Mouse (Mus musculus) small intestine, adult 2 months (tissue): ENCODE data around the gene Cabcoco1. TPM values are rescaled to one million over a fixed set of nuclear protein-coding genes. Genes with fewer than 3 reads are reported as not detected.

Experiments
- H3K27ac ChIP-seq: fragments of 200-500 bp; 2 replicates; pipeline ENCODE4 v1.5.1; 2012; ENCODE audit warnings: low read depth, low read length, control low read depth, inconsistent platforms; ENCODE audit not compliant: insufficient read depth
- H3K27me3 ChIP-seq: fragments of 200-500 bp; 2 replicates; pipeline ENCODE4 v1.6.1; 2012; ENCODE audit warnings: mild to moderate bottlenecking, moderate library complexity, low read length, inconsistent platforms; ENCODE audit not compliant: control insufficient read depth, insufficient read depth
- H3K36me3 ChIP-seq: fragments of 200-500 bp; 2 replicates; pipeline ENCODE4 v1.6.1; 2012; ENCODE audit warnings: mild to moderate bottlenecking, low read length, control low read depth, inconsistent platforms; ENCODE audit not compliant: control insufficient read depth, insufficient read depth
- H3K4me1 ChIP-seq: fragments of 200-500 bp; 2 replicates; pipeline ENCODE4 v1.6.1; 2012; ENCODE audit warnings: low read length, inconsistent platforms, mixed read lengths; ENCODE audit not compliant: control insufficient read depth, insufficient read depth, insufficient read length
- H3K4me3 ChIP-seq: fragments of 200-500 bp; 2 replicates; pipeline ENCODE4 v1.5.1; 2012; ENCODE audit warnings: low read depth, mild to moderate bottlenecking, control low read depth, inconsistent platforms, low read length, moderate library complexity
- CTCF ChIP-seq: fragments of 200-500 bp; IDR thresholded peaks from 2 replicates; pipeline ENCODE4 v1.5.1; 2012; ENCODE audit warnings: low read depth, mild to moderate bottlenecking, control low read depth, inconsistent platforms, low read length, moderate library complexity, mixed read lengths; ENCODE audit not compliant: insufficient replicate concordance, insufficient read length; ENCODE audit errors: extremely low read depth
- POLR2A ChIP-seq: fragments of 200-500 bp; IDR thresholded peaks from 2 replicates; pipeline ENCODE4 v1.6.1; 2012; ENCODE audit warnings: low read depth, mild to moderate bottlenecking, control low read depth, inconsistent platforms, low read length, moderate library complexity
- WGBS: fragments of 180-500 bp; shearing (Covaris S2); methylation state at CpG from one replicate; pipeline ENCODE4 v1.1.7; 2018; 5-methylcytosine and 5-hydroxymethylcytosine counted together
- polyA plus RNA-seq: library from polyadenylated mRNA; depleted of rRNA; stranded (reverse); fragments of >200 nt; gene quantifications from 2 replicates; pipeline ENCODE4 v1.2.3, GENCODE M21; 2012

Cabcoco1 gene
- polyA plus RNA-seq, 1 experiment, result not detected

DNA sequence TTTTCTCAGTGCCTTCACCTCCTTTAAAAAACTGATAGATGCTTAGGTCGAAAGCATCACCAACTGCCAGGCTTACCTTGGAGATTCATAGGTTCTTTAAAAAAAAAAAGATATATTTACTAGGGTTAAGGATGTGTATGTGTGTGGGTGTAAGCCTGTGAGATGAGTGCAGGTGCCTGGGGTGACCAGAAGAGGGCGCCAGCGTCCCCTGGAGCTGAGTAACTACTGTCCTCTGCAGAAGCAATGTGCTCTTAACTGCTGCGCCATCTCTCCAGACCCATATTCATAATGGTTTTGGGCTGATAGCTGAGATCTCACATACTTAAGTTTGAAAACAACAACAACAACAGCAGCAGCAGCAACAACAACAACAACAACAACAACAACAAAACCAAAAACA, 35.5 kb downstream of the Cabcoco1 start:
- H3K4me3 ChIP-seq, result no peak overlapping the region
- no peak overlapping the region for H3K27ac ChIP-seq
- H3K27me3 ChIP-seq, result no peaks in the 10 kb centered on the region
- H3K4me1 ChIP-seq, result no peaks in the 10 kb centered on the region
- H3K36me3 ChIP-seq, result no peaks in the 10 kb centered on the region
- WGBS, result 91% methylated on average over 4 of the region's 4 CpGs
- no peak for TF ChIP-seq POLR2A
- TF ChIP-seq CTCF, result peak; percentile 33; the same call in 1 of the 2 replicates

GRCm38 (mm10) chr10:68504586-68505152, 37.0 kb downstream of the Cabcoco1 start:
- H3K27ac ChIP-seq, result no peak overlapping the region
- TF ChIP-seq POLR2A (no peak), CTCF (no peak)
- WGBS, result 84% methylated on average over 9 of the region's 9 CpGs

DNA sequence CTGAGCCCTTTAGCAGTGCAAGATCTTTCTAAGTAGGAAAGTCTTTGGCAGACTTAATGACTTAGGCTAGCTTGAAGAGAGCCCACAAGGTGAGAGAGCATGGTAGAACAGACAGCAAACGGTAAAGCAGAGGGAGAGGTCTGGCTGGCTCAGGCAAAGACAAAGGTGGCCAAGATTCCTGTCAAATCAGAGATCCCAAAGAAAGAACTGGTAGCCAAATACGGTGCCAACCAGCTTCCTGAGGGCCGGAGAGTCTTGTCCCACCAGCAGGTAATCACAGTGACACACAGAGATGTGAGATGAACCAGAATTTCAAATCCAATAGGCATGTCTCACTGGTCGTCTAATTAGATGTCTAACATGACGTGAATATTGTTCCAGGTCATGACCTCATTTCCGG, 40.6 kb downstream of the Cabcoco1 start:
- H3K36me3 ChIP-seq, result no peaks in the 10 kb centered on the region
- TF ChIP-seq POLR2A (no peak), CTCF (no peak)
- 90% methylated on average over 6 of the region's 6 CpGs for WGBS
- no peak overlapping the region for H3K27ac ChIP-seq
- no peaks in the 10 kb centered on the region for H3K4me1 ChIP-seq
- no peaks in the 10 kb centered on the region for H3K27me3 ChIP-seq
- H3K4me3 ChIP-seq, result no peak overlapping the region

More at GRCm38 (mm10) chr10:68504586-68505152, 37.0 kb downstream of the Cabcoco1 start:
- Histone ChIP-seq H3K36me3 (no peaks in the 10 kb centered on the region), H3K4me1 (no peaks in the 10 kb centered on the region), H3K27me3 (no peaks in the 10 kb centered on the region), H3K4me3 (no peak overlapping the region)

DNA sequence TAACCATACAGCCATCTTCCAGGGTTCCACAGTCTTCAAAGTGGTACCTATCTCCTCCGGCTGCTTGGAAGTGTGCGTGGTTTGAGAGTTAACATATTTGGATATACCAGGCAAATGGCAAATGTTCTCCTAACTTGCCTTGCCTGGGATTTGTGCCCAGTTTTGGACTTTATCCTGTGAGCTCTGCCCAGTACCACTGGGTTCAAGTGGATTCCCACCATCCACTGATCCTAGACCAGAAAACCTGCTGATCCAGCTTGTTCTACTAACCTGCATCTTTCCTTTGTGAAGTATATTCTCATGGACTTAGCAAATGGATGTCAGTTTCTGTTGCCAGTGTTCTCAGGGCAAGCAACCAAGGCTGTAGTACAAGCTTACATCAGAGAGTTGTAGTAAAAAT, 46.5 kb downstream of the Cabcoco1 start:
- no peak overlapping the region for H3K27ac ChIP-seq
- WGBS, result 100% methylated on average over 2 of the region's 2 CpGs
- no peak overlapping the region for H3K4me3 ChIP-seq
- TF ChIP-seq POLR2A, result no peak
- no peak for TF ChIP-seq CTCF
- no peaks in the 10 kb centered on the region for H3K36me3 ChIP-seq
- no peaks in the 10 kb centered on the region for H3K27me3 ChIP-seq
- H3K4me1 ChIP-seq, result no peaks in the 10 kb centered on the region

- Histone ChIP-seq H3K27me3 (no peaks in the 10 kb centered on the region), H3K27ac (no peak overlapping the region), H3K4me3 (no peak overlapping the region), H3K36me3 (no peaks in the 10 kb centered on the region), H3K4me1 (no peaks in the 10 kb centered on the region)
- WGBS, result 83% methylated on average over 11 of the region's 11 CpGs
- TF ChIP-seq POLR2A (no peak), CTCF (no peak)
Measured at GRCm38 (mm10) chr10:68491557-68491956, 50.1 kb downstream of the Cabcoco1 start.

- Histone ChIP-seq H3K27ac (no peak overlapping the region), H3K36me3 (no peaks in the 10 kb centered on the region), H3K4me1 (no peaks in the 10 kb centered on the region), H3K4me3 (no peak overlapping the region), H3K27me3 (no peaks in the 10 kb centered on the region)
- 79% methylated on average over 6 of the region's 6 CpGs for WGBS
- TF ChIP-seq CTCF, result no peak
- no peak for TF ChIP-seq POLR2A
Measured at GRCm38 (mm10) chr10:68490781-68491180, 50.9 kb downstream of the Cabcoco1 start.

DNA sequence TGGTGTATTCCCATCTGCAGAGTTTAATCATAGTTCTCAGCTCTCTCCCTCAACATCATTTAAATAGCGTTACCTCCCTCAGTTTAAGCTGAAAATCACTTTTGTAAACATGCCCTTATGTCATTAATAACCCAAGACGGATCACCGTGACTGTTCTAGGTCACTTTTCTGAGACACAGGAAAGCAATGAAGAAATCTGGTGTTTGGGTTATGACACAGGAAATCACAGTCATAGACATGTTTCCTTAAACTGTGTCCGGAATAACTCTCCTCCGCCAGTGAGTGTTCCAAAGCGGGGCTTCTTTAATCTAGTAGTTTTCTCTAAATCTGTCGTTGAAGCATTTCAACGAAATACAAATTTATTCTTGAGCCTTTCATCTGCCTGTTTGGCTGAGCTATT, 68.9 kb downstream of the Cabcoco1 start:
- no peak for TF ChIP-seq CTCF
- TF ChIP-seq POLR2A, result no peak
- Histone ChIP-seq H3K4me1 (no peaks in the 10 kb centered on the region), H3K4me3 (no peak overlapping the region), H3K36me3 (no peaks in the 10 kb centered on the region), H3K27ac (no peak overlapping the region), H3K27me3 (no peaks in the 10 kb centered on the region)
- 67% methylated on average over 8 of the region's 8 CpGs for WGBS
